In the genomic region with DNA sequence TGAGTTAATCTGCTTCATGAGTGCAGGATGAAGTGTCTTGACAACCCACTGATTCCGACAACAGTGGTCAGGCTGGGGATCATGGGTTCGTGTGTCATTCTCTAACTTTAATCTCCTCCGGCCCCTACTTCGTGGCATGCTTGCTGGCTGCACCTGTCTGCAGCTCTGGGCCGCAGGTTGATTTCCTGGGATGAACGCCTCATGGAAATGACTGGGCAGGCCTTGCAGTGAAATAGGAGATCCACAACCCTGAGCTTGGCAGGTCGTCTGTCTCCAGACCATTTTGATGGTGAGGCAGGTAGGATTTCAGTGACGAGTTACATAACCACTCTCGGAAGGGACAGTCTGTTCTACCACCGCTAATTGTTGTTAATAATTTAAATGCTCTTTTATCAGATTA, we compare ENCODE assay signal across 18 mouse cellular contexts.
DNase-seq lines count a peak whose midpoint lies in the region; ATAC-seq and TF ChIP-seq lines count a peak whose summit lies in the region.
"Had no signal": no experiment of that assay in that cellular context is flagged by ENCODE, and none has a peak within 500 bp of the region (broad histone marks: within the 10 kb centered on the region; RNA-seq: fewer than 3 reads in every experiment).

No protein-coding gene starts in this region.

- WGBS in heart, embryonic 13.5 days = 61% methylated on average over 10 of the region's 10 CpGs
- WGBS in midbrain, embryonic 10.5 days = 84% methylated on average over 10 of the region's 10 CpGs

- H3K36me3 ChIP-seq in heart, embryonic 13.5 days = no peaks in the 10 kb centered on the region
- no peaks in the 10 kb centered on the region for H3K36me3 ChIP-seq in midbrain, embryonic 10.5 days
- H3K36me3 ChIP-seq: embryonic facial prominence, embryonic 15.5 days; forebrain, embryonic 10.5 days; hindbrain, embryonic 13.5 days; intestine, embryonic 15.5 days had no signal

- no peak for ATAC-seq in heart, embryonic 13.5 days (ENCODE audit: extremely low read depth, insufficient number of reproducible peaks, low FRiP score, low TSS enrichment)
- ATAC-seq: forebrain, embryonic 14.5 days; hindbrain, postnatal 0 days; intestine, embryonic 15.5 days had no signal

- H3K27ac ChIP-seq in heart, embryonic 13.5 days (replicated peaks) = 0 out of 2 replicates have a peak overlapping the region, but pooled peaks have one; percentile 1
- H3K27ac ChIP-seq in gastrocnemius, adult 2 months = peak overlapping the region; percentile 92
- no peak overlapping the region for H3K27ac ChIP-seq in midbrain, embryonic 10.5 days (replicated peaks)
- H3K27ac ChIP-seq: embryonic facial prominence, embryonic 15.5 days; forebrain, embryonic 10.5 days; hindbrain, embryonic 13.5 days; hindbrain, postnatal 0 days; intestine, embryonic 15.5 days had no signal

- H3K4me2 ChIP-seq in heart, embryonic 13.5 days = no peak overlapping the region
- H3K4me2 ChIP-seq: embryonic facial prominence, embryonic 15.5 days; hindbrain, embryonic 13.5 days; intestine, embryonic 15.5 days had no signal

- no peaks in the 10 kb centered on the region for H3K27me3 ChIP-seq in heart, embryonic 13.5 days (replicated peaks)
- no peaks in the 10 kb centered on the region for H3K27me3 ChIP-seq in midbrain, embryonic 10.5 days (ENCODE audit: low read depth, poor library complexity, severe bottlenecking)
- H3K27me3 ChIP-seq: embryonic facial prominence, embryonic 15.5 days; hindbrain, embryonic 13.5 days; intestine, embryonic 15.5 days had no signal

- no peaks in the 10 kb centered on the region for H3K9me3 ChIP-seq in heart, embryonic 13.5 days
- H3K9me3 ChIP-seq in midbrain, embryonic 10.5 days (replicated peaks) = no peaks in the 10 kb centered on the region
- H3K9me3 ChIP-seq: embryonic facial prominence, embryonic 15.5 days; forebrain, embryonic 10.5 days; hindbrain, embryonic 13.5 days; intestine, embryonic 15.5 days had no signal

- intact Hi-C loops in gastrocnemius, adult 2 months (cut with DNase I) = loop anchor here (1.0 to 5.0 kb wide), 2 partner anchors 124 to 208 kb away; no protein-coding TSS in a partner anchor
- intact Hi-C loops in left cerebral cortex, postnatal 25 days (cut with DNase I) = no loop called here

- DNase-seq in heart, adult 9 months (ENCODE audit: low spot score in 2 of 2) = no peak
- DNase-seq in gastrocnemius, adult 2 months = peak; percentile 86
- DNase-seq in gastrocnemius, postnatal 10 days = peak; percentile 28
- DNase-seq in left cerebral cortex, postnatal 25 days (ENCODE audit: low spot score in 2 of 2) = no peak
- DNase-seq in midbrain, embryonic 10.5 days (ENCODE audit: low spot score) = no peak
- DNase-seq: adrenal gland, adult 2 months; adrenal gland, postnatal 25 days; cerebellum, adult 2 months; cerebellum, postnatal 10 days; kidney, adult 18-20 months had no signal

- TF ChIP-seq CTCF in gastrocnemius, adult 2 months (IDR thresholded peaks at IDR 0.05) = no peak

- H3K9ac ChIP-seq in heart, embryonic 13.5 days = no peak overlapping the region
- H3K9ac ChIP-seq: embryonic facial prominence, embryonic 15.5 days; hindbrain, embryonic 13.5 days; intestine, embryonic 15.5 days had no signal

- no peak overlapping the region for H3K4me3 ChIP-seq in heart, embryonic 13.5 days
- no peak overlapping the region for H3K4me3 ChIP-seq in gastrocnemius, adult 2 months
- H3K4me3 ChIP-seq in midbrain, embryonic 10.5 days = no peak overlapping the region
- H3K4me3 ChIP-seq: embryonic facial prominence, embryonic 15.5 days; erythroblast, embryonic 14.5 days; forebrain, embryonic 10.5 days; hindbrain, embryonic 13.5 days; intestine, embryonic 15.5 days had no signal

- H3K4me1 ChIP-seq in heart, embryonic 13.5 days = peaks cover 9% of the 10 kb centered on the region; the same call in 1 of the 2 replicates
- H3K4me1 ChIP-seq in midbrain, embryonic 10.5 days = no peaks in the 10 kb centered on the region
- H3K4me1 ChIP-seq: embryonic facial prominence, embryonic 15.5 days; forebrain, embryonic 10.5 days; hindbrain, embryonic 13.5 days; intestine, embryonic 15.5 days had no signal

Comparison
In these comparisons a context has a peak if more than half of its experiments do, and no peak if none do; other contexts are left out.
1. DNase-seq: peak in gastrocnemius, adult 2 months (single experiment) and gastrocnemius, postnatal 10 days (single experiment); none in heart, adult 9 months (0 of 2), left cerebral cortex, postnatal 25 days (0 of 2) and midbrain, embryonic 10.5 days (single experiment).